Mouse (Mus musculus) forebrain, embryonic 13.5 days (tissue): ENCODE data around the gene Sars2. TPM values are rescaled to one million over a fixed set of nuclear protein-coding genes. Genes with fewer than 3 reads are reported as not detected.
"Not testable (repeated sequence)": the region's sequence is repeated elsewhere in the genome, so short reads cannot be mapped to it uniquely, and the experiment has no call there.

Experiments
- ATAC-seq: fragments of 200-750 bp; cut with Nextera tagmentation; 2 replicates; pipeline ENCODE4 v1.8.0; 2017
- H3K27ac ChIP-seq: fragments of 300-500 bp; sonication (generic); 2 replicates; pipeline ENCODE4 v1.5.1; 2015; ENCODE audit warnings: inconsistent platforms, mild to moderate bottlenecking, moderate library complexity
- H3K27me3 ChIP-seq: fragments of 300-500 bp; sonication (generic); 2 replicates; pipeline ENCODE4 v1.6.1; 2015; ENCODE audit warnings: mild to moderate bottlenecking, inconsistent platforms
- H3K36me3 ChIP-seq: fragments of 300-500 bp; sonication (generic); 2 replicates; pipeline ENCODE4 v1.6.1; 2015; ENCODE audit warnings: mild to moderate bottlenecking, inconsistent platforms; ENCODE audit not compliant: poor library complexity, severe bottlenecking
- H3K4me1 ChIP-seq: fragments of 300-500 bp; sonication (generic); 2 replicates; pipeline ENCODE4 v1.6.1; 2015; ENCODE audit warnings: inconsistent platforms
- H3K4me2 ChIP-seq: fragments of 300-500 bp; sonication (generic); 2 replicates; pipeline ENCODE4 v1.6.1; 2015; ENCODE audit warnings: inconsistent platforms, mild to moderate bottlenecking, moderate library complexity
- H3K4me3 ChIP-seq: fragments of 300-500 bp; sonication (generic); 2 replicates; pipeline ENCODE4 v1.5.1; 2015; ENCODE audit warnings: mild to moderate bottlenecking, inconsistent platforms
- H3K9ac ChIP-seq: fragments of 300-500 bp; sonication (generic); 2 replicates; pipeline ENCODE4 v1.6.1; 2015; ENCODE audit warnings: mild to moderate bottlenecking, inconsistent platforms
- H3K9me3 ChIP-seq: fragments of 300-500 bp; sonication (generic); replicated peaks from 2 replicates; pipeline ENCODE4 v1.6.1; 2016; ENCODE audit warnings: inconsistent platforms
- WGBS: fragments of 180-500 bp; shearing (Covaris S2); methylation state at CpG from one replicate; pipeline ENCODE4 v1.1.7; 2015; 5-methylcytosine and 5-hydroxymethylcytosine counted together
- polyA plus RNA-seq: library from polyadenylated mRNA; unstranded; fragments of >200 nt; fragmentation: Nextera tagmentation; extraction: Ambion mirVana; gene quantifications from 2 replicates; pipeline ENCODE4 v1.2.1, GENCODE M21; 2015

The Sars2 gene
- 23.0 and 23.7 TPM in 2 replicates for polyA plus RNA-seq

- Histone ChIP-seq H3K4me2 (peak within 1 kb of the TSS; percentile 85), H3K27ac (peak within 1 kb of the TSS; percentile 75), H3K4me1 (peaks cover 13% of the 10 kb centered on the region), H3K9me3 (no peaks in the 10 kb centered on the region), H3K9ac (peak within 1 kb of the TSS; percentile 82), H3K4me3 (peak within 1 kb of the TSS; percentile 55), H3K36me3 (peaks cover 52% of the 10 kb centered on the region), H3K27me3 (no peaks in the 10 kb centered on the region)
- peak; percentile 99 for ATAC-seq
- WGBS: under 1% methylated on average over 39 of the region's 39 CpGs
These were observed at the start of gene Sars2, which contains the start of gene Mrps12 for GRCm38 (mm10) chr7:28741709-28742438. Gene Sars2, plus strand, starts transcription at chr7:28741992. Gene Mrps12, minus strand, starts transcription at chr7:28741820.

DNA sequence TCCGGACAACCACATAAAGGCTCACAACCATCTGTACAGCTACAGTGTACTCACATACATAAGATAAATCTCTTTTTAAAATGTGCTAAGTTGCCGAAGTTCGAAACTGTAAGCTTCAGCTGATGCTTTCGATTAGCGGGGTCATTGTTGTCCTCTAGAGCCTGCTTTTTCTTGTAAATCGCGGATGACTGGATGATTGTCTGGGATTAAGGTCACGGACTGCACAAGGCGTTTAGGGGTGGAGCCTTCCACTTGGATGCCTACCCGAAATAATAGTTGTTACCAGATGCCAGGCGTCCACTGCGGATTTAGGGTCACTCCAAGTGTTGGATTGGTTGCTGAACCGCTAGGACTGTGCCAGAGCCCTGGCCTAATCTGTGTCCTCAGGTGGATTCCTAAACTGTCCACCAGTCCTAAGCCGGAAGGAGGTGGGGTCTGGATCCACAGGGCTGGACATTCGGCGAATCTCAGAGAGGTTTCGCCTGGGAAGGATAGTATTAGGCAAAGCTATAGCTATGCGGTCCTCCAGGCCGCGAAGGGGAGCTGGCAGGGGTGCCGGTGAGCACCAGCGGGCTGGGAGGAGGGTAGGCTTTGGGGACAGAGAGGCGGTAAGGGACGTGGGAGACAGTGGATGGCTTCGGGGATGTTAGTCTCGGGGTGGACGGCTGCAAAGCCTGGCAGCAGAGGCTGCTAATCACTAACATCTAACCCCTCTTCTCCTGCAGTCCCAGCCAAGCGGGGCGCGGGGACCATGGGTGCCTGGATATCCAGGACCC lies 49.1 kb upstream of the Sars2 start, which contains the start of gene Fbxo27:
TSS of gene Fbxo27 (plus strand) at position 305 of the 776 bp plus-strand sequence.
- Histone ChIP-seq H3K4me1 (peaks cover 21% of the 10 kb centered on the region; the same call in 1 of the 2 replicates), H3K9me3 (no peaks in the 10 kb centered on the region), H3K27me3 (peaks cover 28% of the 10 kb centered on the region), H3K4me2 (peak within 1 kb of the TSS; percentile 91), H3K4me3 (peak within 1 kb of the TSS; percentile 57), H3K36me3 (no peaks in the 10 kb centered on the region), H3K9ac (peak within 1 kb of the TSS; percentile 66), H3K27ac (no peak within 1 kb of the TSS)
- 17% methylated on average over 27 of the region's 30 CpGs for WGBS
- peak; percentile 53; the same call in 1 of the 2 replicates for ATAC-seq

DNA sequence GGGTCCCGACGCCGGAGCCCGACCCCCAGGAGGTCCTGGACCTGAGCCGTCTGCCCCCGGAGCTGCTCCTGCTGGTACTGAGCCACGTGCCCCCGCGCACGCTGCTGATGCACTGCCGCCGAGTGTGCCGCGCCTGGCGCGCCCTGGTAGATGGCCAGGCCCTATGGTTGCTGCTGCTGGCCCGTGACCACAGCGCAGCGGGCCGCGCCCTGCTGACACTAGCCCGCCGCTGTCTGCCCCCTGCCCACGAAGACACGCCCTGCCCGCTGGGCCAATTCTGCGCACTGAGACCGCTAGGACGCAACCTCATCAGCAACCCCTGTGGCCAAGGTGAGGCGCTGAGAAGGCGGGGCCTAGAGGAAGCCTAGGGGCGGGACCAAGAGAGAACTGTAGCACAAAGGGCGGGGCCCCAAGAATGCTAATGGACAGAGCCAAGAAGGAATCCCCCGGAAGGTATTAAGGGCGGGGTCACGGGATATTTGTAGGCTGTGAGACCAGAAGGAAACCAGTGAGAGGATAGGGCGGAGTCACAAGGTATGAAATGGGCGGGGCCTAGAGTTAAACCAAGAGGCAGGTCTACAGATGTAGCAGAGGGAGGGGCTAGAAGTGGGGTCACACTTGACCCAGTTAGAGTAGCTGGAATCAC lies 48.3 kb upstream of the Sars2 start:
- ATAC-seq: peak; percentile 75
- Histone ChIP-seq H3K9ac (peak overlapping the region; percentile 66), H3K4me3 (peak overlapping the region; percentile 57), H3K4me1 (peaks cover 21% of the 10 kb centered on the region; the same call in 1 of the 2 replicates), H3K9me3 (no peaks in the 10 kb centered on the region), H3K36me3 (no peaks in the 10 kb centered on the region), H3K27me3 (peaks cover 28% of the 10 kb centered on the region), H3K27ac (no peak overlapping the region), H3K4me2 (peak overlapping the region; percentile 91)
- WGBS: under 1% methylated on average over 38 of the region's 38 CpGs

- WGBS: 5% methylated on average over 14 of the region's 14 CpGs
- peaks cover 21% of the 10 kb centered on the region; the same call in 1 of the 2 replicates for H3K4me1 ChIP-seq
- H3K4me2 ChIP-seq: peak overlapping the region; percentile 18; the same call in 1 of the 2 replicates
- no peak overlapping the region for H3K27ac ChIP-seq
- peaks cover 28% of the 10 kb centered on the region for H3K27me3 ChIP-seq
- ATAC-seq: no peak
- no peak overlapping the region for H3K9ac ChIP-seq
- H3K4me3 ChIP-seq: no peak overlapping the region
- no peaks in the 10 kb centered on the region for H3K36me3 ChIP-seq
- H3K9me3 ChIP-seq: no peaks in the 10 kb centered on the region
These were observed 47.4 kb upstream of the Sars2 start for GRCm38 (mm10) chr7:28694423-28694822.

DNA sequence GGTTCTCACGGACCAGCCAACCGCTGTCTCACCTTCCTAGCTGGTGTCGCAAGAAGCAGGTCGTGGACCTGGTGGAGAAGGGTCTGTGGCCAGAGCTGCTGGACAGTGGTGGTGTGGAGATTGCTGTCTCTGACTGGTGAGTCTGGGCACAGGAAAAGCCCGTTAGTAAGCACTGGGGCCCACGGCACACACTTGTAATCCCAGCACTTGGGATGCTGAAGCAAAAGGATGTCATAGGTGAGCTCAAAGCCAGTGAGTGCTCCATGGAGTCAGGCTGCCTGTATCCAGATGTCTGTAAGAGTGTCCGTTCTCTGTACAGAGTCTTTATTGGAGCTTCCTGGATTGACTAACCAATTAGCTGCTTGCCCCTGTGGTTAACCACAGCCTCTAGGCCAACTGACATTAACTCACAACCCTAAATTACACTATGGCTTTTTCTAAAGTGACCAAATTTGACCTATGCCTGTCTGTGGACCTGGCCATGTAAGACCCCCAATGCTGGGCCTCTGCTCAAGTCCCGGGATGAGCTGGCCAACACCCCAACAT lies 46.8 kb upstream of the Sars2 start:
- WGBS: 47% methylated on average over 8 of the region's 8 CpGs
- no peaks in the 10 kb centered on the region for H3K36me3 ChIP-seq
- H3K27me3 ChIP-seq: peaks cover 28% of the 10 kb centered on the region
- H3K4me2 ChIP-seq: no peak overlapping the region
- H3K9ac ChIP-seq: no peak overlapping the region
- no peak for ATAC-seq
- peaks cover 21% of the 10 kb centered on the region; the same call in 1 of the 2 replicates for H3K4me1 ChIP-seq
- no peaks in the 10 kb centered on the region for H3K9me3 ChIP-seq
- no peak overlapping the region for H3K4me3 ChIP-seq
- no peak overlapping the region for H3K27ac ChIP-seq

DNA sequence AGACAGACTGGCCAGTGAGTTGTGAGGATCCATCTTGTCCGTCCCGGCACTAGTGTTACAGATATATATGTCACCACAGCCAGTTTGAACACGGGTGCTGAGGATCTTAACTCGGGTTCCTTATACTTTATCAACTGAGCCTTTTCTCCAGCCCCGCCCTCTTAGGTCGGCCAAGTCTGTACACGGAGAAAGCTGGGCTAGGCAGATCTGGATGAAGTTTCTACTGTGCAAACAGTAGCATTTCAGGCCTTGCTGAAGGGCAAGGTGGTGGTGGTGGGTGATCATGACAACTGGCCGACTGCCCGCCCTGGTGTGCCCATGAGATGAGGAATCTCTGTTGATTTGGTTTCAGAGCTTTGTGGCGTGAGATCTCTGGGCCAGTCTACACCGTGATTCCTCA lies 44.5 kb upstream of the Sars2 start:
- Histone ChIP-seq H3K9me3 (peaks cover 5% of the 10 kb centered on the region; the same call in 1 of the 2 replicates), H3K9ac (no peak overlapping the region), H3K4me3 (no peak overlapping the region), H3K4me2 (no peak overlapping the region), H3K36me3 (no peaks in the 10 kb centered on the region), H3K4me1 (peaks cover 21% of the 10 kb centered on the region; the same call in 1 of the 2 replicates), H3K27me3 (peaks cover 26% of the 10 kb centered on the region), H3K27ac (no peak overlapping the region)
- 94% methylated on average over 11 of the region's 11 CpGs for WGBS
- no peak for ATAC-seq

- Histone ChIP-seq H3K9ac (no peak overlapping the region), H3K4me2 (no peak overlapping the region), H3K4me3 (no peak overlapping the region), H3K36me3 (no peaks in the 10 kb centered on the region), H3K27ac (no peak overlapping the region), H3K9me3 (peaks cover 5% of the 10 kb centered on the region; the same call in 1 of the 2 replicates), H3K27me3 (no peaks in the 10 kb centered on the region), H3K4me1 (no peaks in the 10 kb centered on the region)
- ATAC-seq: no peak
- 98% methylated on average over 4 of the region's 4 CpGs for WGBS
These were observed 41.5 kb upstream of the Sars2 start for GRCm38 (mm10) chr7:28700269-28700668.

DNA sequence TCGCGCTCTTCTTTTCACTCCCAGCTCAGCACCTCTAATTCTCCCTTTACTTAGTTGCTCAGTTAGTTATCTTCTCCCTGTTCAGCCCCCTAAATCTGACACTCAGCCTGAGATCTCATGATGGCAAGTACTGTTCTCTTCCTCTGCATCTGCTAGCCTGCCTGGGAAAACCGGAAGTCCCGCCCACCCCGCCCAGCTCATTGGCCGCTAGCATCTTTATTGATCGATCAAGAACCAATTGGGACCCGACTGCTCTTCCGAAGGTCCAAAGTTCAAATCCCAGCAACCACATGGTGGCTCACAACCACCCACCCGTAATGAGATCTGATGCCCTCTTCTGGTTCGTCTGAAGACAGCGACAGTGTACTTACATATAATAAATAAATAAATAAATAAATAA lies 40.5 kb upstream of the Sars2 start:
- WGBS: 96% methylated on average over 12 of the region's 12 CpGs
- not testable (repeated sequence) for ATAC-seq

GRCm38 (mm10) chr7:28702601-28703143 lies 39.1 kb upstream of the Sars2 start:
- WGBS: 78% methylated on average over 9 of the region's 9 CpGs
- no peak overlapping the region for H3K27ac ChIP-seq

More for the DNA sequence above, 40.5 kb upstream of the Sars2 start:
- not testable (repeated sequence) for H3K36me3 ChIP-seq, H3K27me3 ChIP-seq, H3K9ac ChIP-seq, H3K4me1 ChIP-seq, H3K4me3 ChIP-seq, H3K27ac ChIP-seq, H3K9me3 ChIP-seq, H3K4me2 ChIP-seq

DNA sequence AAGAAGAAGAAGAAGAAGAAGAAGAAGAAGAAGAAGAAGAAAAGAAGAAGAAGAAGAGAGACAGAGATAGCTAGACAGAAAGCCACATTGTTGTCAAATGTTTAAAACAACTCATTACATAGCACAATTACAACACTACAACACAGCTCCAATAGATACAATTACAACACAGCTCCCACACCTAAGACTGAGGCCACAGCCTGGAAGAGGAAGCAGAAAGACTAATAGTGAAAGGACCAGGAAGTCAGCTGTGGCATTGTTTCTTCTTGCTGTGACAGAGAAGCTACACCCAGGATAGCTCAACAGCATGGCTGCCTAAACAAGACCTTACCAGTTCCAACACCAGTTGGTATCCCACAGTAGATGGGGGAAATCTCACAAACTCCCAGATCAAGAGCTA lies 32.3 kb upstream of the Sars2 start:
- Histone ChIP-seq H3K4me3 (no peak overlapping the region), H3K27ac (no peak overlapping the region), H3K9ac (no peak overlapping the region), H3K4me2 (no peak overlapping the region), H3K27me3 (no peaks in the 10 kb centered on the region), H3K9me3 (no peaks in the 10 kb centered on the region; the same call in 1 of the 2 replicates), H3K4me1 (no peaks in the 10 kb centered on the region), H3K36me3 (no peaks in the 10 kb centered on the region)
- ATAC-seq: no peak

More at GRCm38 (mm10) chr7:28702601-28703143, 39.1 kb upstream of the Sars2 start:
- no peaks in the 10 kb centered on the region for H3K36me3 ChIP-seq
- H3K9ac ChIP-seq: no peak overlapping the region
- no peak overlapping the region for H3K4me3 ChIP-seq
- no peaks in the 10 kb centered on the region for H3K27me3 ChIP-seq
- no peak overlapping the region for H3K4me2 ChIP-seq
- H3K9me3 ChIP-seq: peaks cover 5% of the 10 kb centered on the region; the same call in 1 of the 2 replicates
- no peak for ATAC-seq
- no peaks in the 10 kb centered on the region for H3K4me1 ChIP-seq

GRCm38 (mm10) chr7:28710962-28711361 lies 30.8 kb upstream of the Sars2 start:
- Histone ChIP-seq H3K4me3 (no peak overlapping the region), H3K4me2 (no peak overlapping the region), H3K27ac (no peak overlapping the region), H3K9ac (no peak overlapping the region), H3K36me3 (no peaks in the 10 kb centered on the region), H3K9me3 (no peaks in the 10 kb centered on the region; the same call in 1 of the 2 replicates), H3K4me1 (0 out of 2 replicates have a peak, but pooled peaks cover under 1% of the 10 kb centered on the region), H3K27me3 (0 out of 2 replicates have a peak, but pooled peaks cover 3% of the 10 kb centered on the region)
- WGBS: 63% methylated on average over 3 of the region's 3 CpGs
- ATAC-seq: no peak
